Mouse (Mus musculus) testis, postnatal 14 days (tissue): ENCODE measurements around the gene Alkbh3.

Experiments
- DNase-seq: peaks from one replicate; pipeline ENCODE4 v3.0.0; 2021; ENCODE audit warnings: low spot score

Alkbh3 gene

GRCm38 (mm10) chr2:94010335-94011291 is at the start of gene Alkbh3:
Alkbh3 (minus strand) TSS chr2:94010807.
- peak; percentile 93 for DNase-seq

- DNase-seq: no peak
Measured at GRCm38 (mm10) chr2:94059459-94059858, 48.9 kb upstream of the Alkbh3 start.

GRCm38 (mm10) chr2:94054813-94055212 is 44.2 kb upstream of the Alkbh3 start:
- DNase-seq: no peak

DNA sequence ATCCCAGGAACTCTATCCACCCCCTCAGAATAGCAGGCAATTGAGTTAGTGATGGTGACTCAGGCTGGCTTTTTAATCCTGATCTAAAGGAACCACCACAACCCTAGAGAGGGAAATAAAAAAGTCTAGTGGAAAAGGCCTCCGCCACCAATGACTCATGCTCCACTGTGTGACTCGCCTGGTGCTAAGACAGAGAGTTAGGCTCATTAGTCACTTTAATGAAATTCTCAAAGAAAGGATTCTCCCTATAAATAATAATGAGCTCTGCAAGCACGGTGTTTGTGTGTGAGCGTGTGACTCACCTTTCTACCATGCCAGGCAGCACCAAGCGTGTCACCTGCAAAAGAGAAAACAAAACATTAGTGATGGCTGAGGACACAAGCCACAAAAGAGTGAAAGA is 41.3 kb upstream of the Alkbh3 start:
- DNase-seq: no peak

- DNase-seq: no peak
Measured at GRCm38 (mm10) chr2:94050901-94051300, 40.3 kb upstream of the Alkbh3 start.

DNA sequence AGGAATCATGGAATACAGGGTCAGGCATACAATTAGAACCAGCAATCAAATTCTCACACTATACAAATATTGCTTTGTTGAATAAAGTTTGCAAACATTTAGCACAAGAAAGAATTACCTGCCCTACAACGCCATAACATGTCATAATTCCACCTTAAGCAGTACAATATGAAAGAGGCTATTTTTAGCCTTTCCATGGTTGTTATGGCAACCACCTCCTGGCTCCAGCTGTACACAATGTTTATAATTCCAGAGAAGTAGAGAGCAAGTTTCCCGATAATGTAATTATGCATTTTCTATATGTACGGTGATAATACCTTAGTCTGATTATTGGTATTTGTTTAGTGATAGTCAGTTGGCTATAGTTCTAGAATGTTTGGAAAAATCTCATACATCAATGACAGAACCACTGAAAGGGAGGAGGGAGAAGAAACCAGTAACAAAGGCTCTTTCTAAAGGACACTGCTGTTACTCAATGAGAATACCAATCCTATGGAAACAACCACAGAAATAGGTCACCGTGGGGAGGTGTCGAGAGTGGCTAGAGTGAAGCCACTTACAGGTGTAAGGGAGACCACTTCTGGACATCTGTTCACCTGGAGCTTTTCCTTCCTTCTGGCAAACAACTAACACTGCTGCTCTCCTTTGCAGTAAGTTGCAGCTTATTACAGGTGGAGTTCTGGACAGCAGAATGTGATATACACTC is 39.0 kb upstream of the Alkbh3 start:
- no peak for DNase-seq

GRCm38 (mm10) chr2:94048733-94049470 is 38.3 kb upstream of the Alkbh3 start:
- no peak for DNase-seq

DNA sequence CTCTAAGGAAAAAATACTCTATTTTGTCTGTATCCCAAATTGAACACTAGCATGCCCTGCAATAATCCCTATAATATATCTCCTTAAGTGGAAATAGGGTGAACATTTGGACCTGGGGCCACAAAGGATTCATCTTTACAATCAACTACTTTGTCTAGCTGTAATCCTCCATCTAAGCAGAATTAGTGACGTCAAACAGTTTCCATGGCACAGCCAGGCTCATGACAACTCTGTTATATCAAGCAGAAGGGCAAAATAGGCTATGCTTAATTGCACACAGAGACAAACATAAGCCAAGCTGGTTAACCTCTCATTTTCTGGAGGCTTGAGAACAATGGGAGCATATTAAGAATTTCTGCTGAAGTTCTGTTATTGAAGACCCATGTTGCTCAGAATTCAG is 37.7 kb upstream of the Alkbh3 start:
- no peak for DNase-seq

DNA sequence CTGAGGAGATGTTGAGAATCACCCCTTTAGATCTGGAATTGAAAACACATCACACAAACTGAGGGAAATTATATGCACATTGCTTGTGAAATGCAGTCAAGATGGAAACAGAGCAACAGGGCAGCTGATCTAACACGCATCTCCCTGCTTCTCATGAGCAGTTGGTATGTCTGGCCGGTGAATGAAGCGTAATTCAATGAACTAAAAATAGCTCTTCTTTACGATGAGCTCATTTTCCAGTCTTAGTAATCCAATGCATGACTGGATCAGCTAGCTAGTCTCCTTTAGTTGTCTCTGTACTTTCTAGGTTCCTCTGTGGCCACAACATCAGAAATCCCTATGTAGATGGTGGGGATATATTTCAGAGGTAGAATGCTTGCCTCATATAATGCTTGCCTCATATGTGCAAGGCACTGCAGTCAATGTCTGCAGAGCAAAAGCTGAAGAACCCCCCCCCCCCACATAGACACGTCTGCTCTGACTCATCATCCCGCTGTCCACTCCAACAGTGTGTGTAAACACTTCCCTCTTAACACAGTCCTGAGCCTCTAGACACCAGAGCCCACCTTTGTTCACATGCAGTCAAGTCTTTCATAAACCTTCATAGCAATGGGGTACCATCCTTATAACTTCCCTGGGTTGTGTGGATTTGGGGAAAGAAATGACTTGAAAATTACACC is 34.9 kb upstream of the Alkbh3 start:
- no peak for DNase-seq

DNA sequence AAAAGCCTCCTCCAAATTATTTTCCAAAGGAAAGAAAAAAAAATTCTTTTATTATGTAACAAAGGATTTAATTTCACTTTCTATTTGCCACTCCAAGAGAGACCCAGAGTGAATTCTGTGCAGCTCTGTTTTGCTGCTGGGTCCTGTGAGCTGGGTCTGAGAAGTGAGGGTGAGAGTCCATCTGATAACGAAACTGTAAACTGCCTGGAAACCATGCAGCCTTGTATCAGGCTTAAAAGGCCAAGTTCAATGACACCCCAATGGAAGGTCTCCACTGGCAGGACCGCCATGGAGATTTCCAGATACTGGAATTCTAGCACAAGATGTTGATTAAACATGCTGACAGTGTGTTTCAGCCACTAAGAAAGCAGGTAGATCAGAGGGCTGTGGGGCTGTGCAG is 33.6 kb upstream of the Alkbh3 start:
- DNase-seq: no peak

DNA sequence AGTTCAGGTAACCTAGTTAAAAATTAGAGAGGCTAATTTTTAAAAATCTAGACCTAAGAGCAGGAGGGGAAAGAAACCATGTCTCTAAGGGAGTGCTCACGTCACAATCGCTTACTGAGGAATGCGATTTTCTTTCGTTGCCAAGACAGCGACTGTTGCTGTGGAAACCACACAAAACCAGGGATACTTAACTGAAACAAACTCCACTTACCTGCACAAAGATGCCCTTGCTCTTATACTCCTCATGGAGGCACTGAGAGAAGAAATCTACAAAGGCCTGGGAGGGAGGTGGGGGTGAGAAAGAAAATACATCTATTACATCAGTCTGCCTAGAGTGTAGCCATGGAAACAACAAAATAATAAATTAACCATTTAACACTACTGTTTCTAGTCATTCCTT is 33.1 kb upstream of the Alkbh3 start:
- no peak for DNase-seq

DNA sequence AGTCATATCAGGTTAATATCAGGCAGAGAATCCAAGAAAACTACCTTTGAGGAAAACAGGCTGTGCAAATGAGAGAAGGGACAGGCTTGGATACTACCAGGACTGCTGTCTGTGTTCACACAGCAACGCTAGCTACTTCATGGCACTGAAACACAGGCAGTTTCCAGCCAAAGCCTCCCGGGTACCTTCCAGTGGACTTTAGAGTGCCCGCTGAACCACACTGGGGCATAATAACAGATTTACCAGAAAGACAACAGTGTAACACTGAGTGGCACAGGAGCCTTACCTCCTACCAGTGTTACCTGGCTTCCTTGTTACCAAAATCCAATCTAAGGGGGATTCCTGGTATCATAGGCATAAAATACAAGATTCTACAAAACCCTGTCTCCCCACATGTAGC is 31.9 kb upstream of the Alkbh3 start:
- no peak for DNase-seq

GRCm38 (mm10) chr2:94040391-94041125 is 30.0 kb upstream of the Alkbh3 start:
- DNase-seq: no peak

GRCm38 (mm10) chr2:94035428-94036331 is 25.1 kb upstream of the Alkbh3 start:
- no peak for DNase-seq

DNA sequence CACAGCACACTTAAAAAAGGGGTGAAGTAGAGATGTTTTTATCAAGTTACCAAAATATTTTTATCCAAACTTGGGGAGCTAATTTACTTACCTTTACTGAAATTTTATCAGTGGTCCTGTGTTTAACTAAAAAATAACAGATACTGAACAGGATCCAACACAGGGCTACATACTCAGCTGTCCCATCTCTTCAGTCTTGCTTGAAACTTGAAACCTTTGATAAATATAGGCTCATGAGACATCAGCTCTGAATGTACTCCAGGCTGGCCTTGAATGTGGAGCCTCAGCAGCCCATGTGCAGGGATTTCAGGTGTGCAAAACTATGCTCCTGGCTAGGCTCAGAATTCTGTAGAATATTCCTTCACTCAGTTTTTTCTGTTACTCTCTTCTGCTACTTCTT is 20.0 kb upstream of the Alkbh3 start:
- DNase-seq: no peak

GRCm38 (mm10) chr2:94024637-94025036 is 14.0 kb upstream of the Alkbh3 start:
- no peak for DNase-seq

DNA sequence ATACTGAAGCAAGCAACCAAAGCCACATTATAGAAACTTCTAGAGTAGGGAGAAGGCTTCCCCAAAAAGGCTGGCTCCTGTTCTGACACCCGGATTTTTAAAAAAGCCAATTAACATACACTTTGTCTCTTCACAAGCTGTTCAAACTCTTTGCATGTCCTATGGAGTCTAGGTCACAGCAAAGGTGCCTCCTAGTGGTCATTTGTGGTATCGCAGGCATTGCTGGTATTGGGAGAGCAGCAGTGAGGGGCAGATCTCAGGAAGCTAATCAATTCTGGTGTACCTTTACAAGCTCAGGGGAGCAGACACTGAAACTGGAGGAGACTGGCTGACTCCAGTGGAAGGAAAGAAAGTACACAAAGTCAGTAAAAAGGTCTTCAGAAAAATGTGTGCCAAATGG is 8.3 kb downstream of the Alkbh3 start:
- peak; percentile 60 for DNase-seq

DNA sequence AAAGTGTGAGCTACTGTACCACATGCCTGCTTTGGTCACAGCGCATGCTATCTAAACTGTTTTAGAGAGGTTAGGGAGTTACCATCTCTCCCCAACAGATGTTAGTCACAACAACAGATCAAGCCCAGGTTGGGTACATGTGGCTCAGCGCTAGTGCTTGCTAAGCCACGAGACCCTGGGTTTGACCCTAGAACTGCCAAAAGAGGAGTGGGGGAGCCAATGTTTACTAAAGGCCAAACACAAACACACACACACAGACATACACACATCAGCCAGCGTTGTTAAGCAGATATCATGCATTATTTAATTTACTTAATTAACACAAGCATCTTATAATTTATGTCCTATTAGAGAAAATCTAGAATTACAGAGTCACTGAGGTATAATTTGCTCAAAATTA is 8.7 kb downstream of the Alkbh3 start:
- no peak for DNase-seq

DNA sequence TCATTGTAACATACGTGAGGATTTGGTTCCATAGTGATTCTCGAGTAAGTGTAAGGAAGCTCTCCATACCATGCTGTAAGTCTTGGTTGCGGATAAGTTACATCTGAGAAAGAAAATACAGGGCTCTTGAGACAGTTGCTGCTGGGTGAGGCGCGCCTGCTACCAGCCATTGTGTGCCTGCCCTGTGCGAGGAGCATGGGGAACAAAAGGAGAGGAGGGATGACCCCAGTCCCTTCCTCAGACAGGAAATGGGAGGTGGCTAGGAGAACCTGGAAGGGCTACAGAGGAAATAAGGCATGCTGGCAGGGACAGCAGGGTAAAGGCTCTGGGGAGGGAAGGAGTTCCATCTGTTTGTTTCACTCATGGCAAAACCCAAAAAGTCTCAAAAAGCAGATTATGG is 9.2 kb downstream of the Alkbh3 start:
- no peak for DNase-seq

GRCm38 (mm10) chr2:93996254-93996653 is 14.4 kb downstream of the Alkbh3 start, which contains the start of gene Gm27027:
Gm27027 (minus strand) TSS chr2:93996354.
- no peak for DNase-seq
